15 mouse cellular contexts compared by ENCODE assay signal in the genomic region with DNA sequence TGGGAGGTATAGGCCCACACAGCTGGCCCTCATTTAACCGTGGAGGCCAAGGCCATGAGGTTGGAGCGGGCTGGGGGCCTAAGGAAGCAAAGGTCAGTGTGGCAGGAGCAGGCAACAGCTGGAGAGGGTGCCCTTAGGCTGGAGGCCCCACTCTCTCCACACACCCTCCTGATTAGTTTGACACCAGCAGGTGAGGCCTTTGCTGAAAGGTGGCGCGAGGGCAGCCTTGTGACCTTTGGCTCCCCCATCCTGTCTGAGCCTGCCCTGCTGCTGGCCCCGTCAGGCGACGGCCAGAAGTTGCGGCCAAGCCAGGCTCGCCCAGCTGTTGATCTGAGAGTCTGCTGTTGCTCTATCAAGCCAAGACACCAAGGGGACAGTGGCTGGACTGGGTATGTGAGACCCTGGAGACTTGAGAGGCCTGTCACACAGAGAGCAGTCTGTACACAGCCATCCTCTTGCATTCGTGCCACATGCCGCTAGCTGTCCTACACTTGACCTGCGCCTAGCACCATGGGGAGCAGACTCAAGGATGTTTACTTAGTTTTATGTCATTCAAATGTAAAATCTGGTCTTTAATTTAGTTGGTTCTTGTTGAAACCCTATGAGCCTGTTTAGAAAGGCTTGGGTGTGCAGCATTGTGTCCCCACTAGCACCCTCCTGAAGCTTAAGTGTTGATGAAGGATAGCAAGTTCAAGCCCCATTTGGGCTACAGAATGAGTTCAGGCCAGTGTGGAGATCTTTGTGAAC.
A peak's percentile ranks its signal among the peaks of the same experiment; 100 is the strongest.
DNase-seq lines count a peak whose midpoint lies in the region; ATAC-seq lines count a peak whose summit lies in the region.
"Had no signal": no experiment of that assay in that cellular context is flagged by ENCODE, and none has a peak within 500 bp of the region (broad histone marks: within the 10 kb centered on the region; RNA-seq: fewer than 3 reads in every experiment).

No protein-coding gene starts in this region.

- WGBS in liver, embryonic 16.5 days (ENCODE audit: insufficient replicate concordance), result 54% methylated on average over 12 of the region's 12 CpGs
- 51% methylated on average over 12 of the region's 12 CpGs for WGBS in liver, embryonic 11.5 days
- WGBS in embryonic facial prominence, embryonic 11.5 days, result 20% methylated on average over 12 of the region's 12 CpGs
- WGBS in limb, embryonic 10.5 days, result 15% methylated on average over 12 of the region's 12 CpGs
- 61% methylated on average over 12 of the region's 12 CpGs for WGBS in forebrain, embryonic 15.5 days

- no peak overlapping the region for H3K4me2 ChIP-seq in liver, embryonic 16.5 days (ENCODE audit: low read depth, low read length)
- H3K4me2 ChIP-seq in liver, embryonic 11.5 days, result no peak overlapping the region
- H3K4me2 ChIP-seq in embryonic facial prominence, embryonic 11.5 days (ENCODE audit: low read depth, low read length), result no peak overlapping the region
- H3K4me2 ChIP-seq in forebrain, embryonic 15.5 days (replicated peaks), result no peak overlapping the region
- H3K4me2 ChIP-seq: hindbrain, embryonic 13.5 days; limb, embryonic 13.5 days; midbrain, embryonic 12.5 days had no signal

- no peak overlapping the region for H3K4me3 ChIP-seq in liver, embryonic 16.5 days (ENCODE audit: low read depth, low read length)
- H3K4me3 ChIP-seq in liver, embryonic 11.5 days (ENCODE audit: low read depth, low read length), result no peak overlapping the region
- H3K4me3 ChIP-seq in embryonic facial prominence, embryonic 11.5 days (ENCODE audit: low read depth, low read length), result no peak overlapping the region
- no peak overlapping the region for H3K4me3 ChIP-seq in limb, embryonic 10.5 days
- H3K4me3 ChIP-seq in forebrain, embryonic 15.5 days, result no peak overlapping the region
- H3K4me3 ChIP-seq: hindbrain, embryonic 13.5 days; limb, embryonic 13.5 days; midbrain, embryonic 12.5 days had no signal

- H3K27me3 ChIP-seq in liver, embryonic 16.5 days (ENCODE audit: control insufficient read depth, insufficient read depth, low read depth, low read length), result no peaks in the 10 kb centered on the region
- no peaks in the 10 kb centered on the region for H3K27me3 ChIP-seq in liver, embryonic 11.5 days (replicated peaks; ENCODE audit: control insufficient read depth, insufficient read depth, low read length)
- no peaks in the 10 kb centered on the region for H3K27me3 ChIP-seq in embryonic facial prominence, embryonic 11.5 days (ENCODE audit: control insufficient read depth, insufficient read depth, low read length)
- H3K27me3 ChIP-seq in limb, embryonic 10.5 days (ENCODE audit: low read depth, poor library complexity, severe bottlenecking), result peaks cover 63% of the 10 kb centered on the region
- H3K27me3 ChIP-seq in forebrain, embryonic 15.5 days, result no peaks in the 10 kb centered on the region
- H3K27me3 ChIP-seq: limb, embryonic 13.5 days had no signal

- no peaks in the 10 kb centered on the region for H3K36me3 ChIP-seq in liver, embryonic 16.5 days (ENCODE audit: control insufficient read depth, insufficient read depth)
- no peaks in the 10 kb centered on the region for H3K36me3 ChIP-seq in liver, embryonic 11.5 days (ENCODE audit: control insufficient read depth, insufficient read depth, low read length)
- no peaks in the 10 kb centered on the region for H3K36me3 ChIP-seq in embryonic facial prominence, embryonic 11.5 days (replicated peaks; ENCODE audit: control insufficient read depth, insufficient read depth, low read depth, low read length)
- no peaks in the 10 kb centered on the region for H3K36me3 ChIP-seq in limb, embryonic 10.5 days
- no peaks in the 10 kb centered on the region for H3K36me3 ChIP-seq in forebrain, embryonic 15.5 days
- H3K36me3 ChIP-seq: hindbrain, embryonic 13.5 days; limb, embryonic 13.5 days had no signal

- H3K9me3 ChIP-seq in liver, embryonic 16.5 days (replicated peaks; ENCODE audit: control insufficient read depth, low read length), result no peaks in the 10 kb centered on the region; the same call in 1 of the 2 replicates
- no peaks in the 10 kb centered on the region for H3K9me3 ChIP-seq in liver, embryonic 11.5 days (ENCODE audit: control insufficient read depth, low read length)
- no peaks in the 10 kb centered on the region for H3K9me3 ChIP-seq in embryonic facial prominence, embryonic 11.5 days (replicated peaks; ENCODE audit: control insufficient read depth, low read length)
- no peaks in the 10 kb centered on the region for H3K9me3 ChIP-seq in limb, embryonic 10.5 days (replicated peaks)
- no peaks in the 10 kb centered on the region for H3K9me3 ChIP-seq in forebrain, embryonic 15.5 days
- H3K9me3 ChIP-seq: hindbrain, embryonic 13.5 days; limb, embryonic 13.5 days; midbrain, embryonic 12.5 days had no signal

- no peak overlapping the region for H3K27ac ChIP-seq in liver, embryonic 16.5 days (ENCODE audit: low read length)
- no peak overlapping the region for H3K27ac ChIP-seq in liver, embryonic 11.5 days (ENCODE audit: low read depth, low read length)
- H3K27ac ChIP-seq in embryonic facial prominence, embryonic 11.5 days (replicated peaks; ENCODE audit: low read depth, low read length), result no peak overlapping the region
- peak overlapping the region; percentile 50 for H3K27ac ChIP-seq in limb, embryonic 10.5 days
- H3K27ac ChIP-seq in forebrain, embryonic 15.5 days (replicated peaks), result no peak overlapping the region
- H3K27ac ChIP-seq: hindbrain, embryonic 13.5 days; limb, embryonic 13.5 days; midbrain, embryonic 12.5 days had no signal

- no peak overlapping the region for H3K9ac ChIP-seq in liver, embryonic 16.5 days (ENCODE audit: low read depth, low read length)
- no peak overlapping the region for H3K9ac ChIP-seq in liver, embryonic 11.5 days (ENCODE audit: low read depth, low read length)
- no peak overlapping the region for H3K9ac ChIP-seq in embryonic facial prominence, embryonic 11.5 days (replicated peaks; ENCODE audit: low read length)
- no peak overlapping the region for H3K9ac ChIP-seq in forebrain, embryonic 15.5 days (replicated peaks)
- H3K9ac ChIP-seq: hindbrain, embryonic 13.5 days; limb, embryonic 13.5 days; midbrain, embryonic 12.5 days had no signal

- no peak for DNase-seq in liver, embryonic 11.5 days (ENCODE audit: low spot score)
- DNase-seq in ZHBTc4 (ENCODE audit: low read depth, low spot score), result peak; percentile 52
- peak; percentile 29 for DNase-seq in embryonic facial prominence, embryonic 11.5 days (ENCODE audit: low spot score)
- DNase-seq in limb, embryonic 10.5 days (ENCODE audit: low spot score), result peak; percentile 73
- DNase-seq: adrenal gland, postnatal 10 days; cerebellum, adult 8-10 months; kidney, adult 9 months had no signal

- no peaks in the 10 kb centered on the region for H3K4me1 ChIP-seq in liver, embryonic 16.5 days (ENCODE audit: control insufficient read depth, low read depth, low read length)
- no peaks in the 10 kb centered on the region; the same call in 1 of the 2 replicates for H3K4me1 ChIP-seq in liver, embryonic 11.5 days (replicated peaks; ENCODE audit: control insufficient read depth, insufficient read depth, low read length)
- H3K4me1 ChIP-seq in embryonic facial prominence, embryonic 11.5 days (ENCODE audit: control insufficient read depth, insufficient read depth, low read length), result peaks cover 6% of the 10 kb centered on the region
- H3K4me1 ChIP-seq in limb, embryonic 10.5 days, result peaks cover 37% of the 10 kb centered on the region
- peaks cover 6% of the 10 kb centered on the region for H3K4me1 ChIP-seq in forebrain, embryonic 15.5 days
- H3K4me1 ChIP-seq: limb, embryonic 13.5 days; midbrain, embryonic 12.5 days had no signal

- peak; percentile 32; the same call in 1 of the 2 replicates for ATAC-seq in liver, embryonic 16.5 days (ENCODE audit: low read depth)
- no peak for ATAC-seq in liver, embryonic 11.5 days (replicated peaks; ENCODE audit: low FRiP score)
- no peak for ATAC-seq in embryonic facial prominence, embryonic 11.5 days (replicated peaks; ENCODE audit: insufficient number of reproducible peaks, low FRiP score, low TSS enrichment, low read depth)
- ATAC-seq in erythroblast, adult 5-6 weeks (replicated peaks; ENCODE audit: low FRiP score, poor library complexity, severe bottlenecking), result no peak
- ATAC-seq in forebrain, embryonic 15.5 days (replicated peaks), result no peak
- ATAC-seq in inflammation-experienced regulatory T-cells, adult 6 months, result no peak
- ATAC-seq: forebrain, embryonic 14.5 days had no signal
